Mouse (Mus musculus) midbrain, embryonic 11.5 days (tissue): ENCODE measurements at regions not wholly inside any gene's neighbourhood (a gene's known extent, or its start where the extent isn't known, plus 50 kb on each side); places are given as distances from the start of the nearest gene placed in this dataset.
A peak's percentile ranks its signal among the peaks of the same experiment; 100 is the strongest.

Experiments used
- ATAC-seq: fragments of 200-750 bp; cut with Nextera tagmentation; 2 replicates; pipeline ENCODE4 v1.8.0; 2017; ENCODE audit warnings: moderate TSS enrichment, moderate library complexity; ENCODE audit not compliant: low FRiP score
- DNase-seq: peaks from one replicate; pipeline ENCODE4 v3.0.0; 2015; ENCODE audit warnings: low spot score; ENCODE audit errors: missing footprints
- H3K27ac ChIP-seq: fragments of 300-500 bp; sonication (generic); 2 replicates; pipeline ENCODE4 v1.5.1; 2014; ENCODE audit warnings: low read depth, low read length
- H3K27me3 ChIP-seq: fragments of 300-500 bp; sonication (generic); 2 replicates; pipeline ENCODE4 v1.6.1; 2014; ENCODE audit warnings: mild to moderate bottlenecking, low read length, moderate library complexity, mixed read lengths; ENCODE audit not compliant: control insufficient read depth, insufficient read depth
- H3K36me3 ChIP-seq: fragments of 300-500 bp; sonication (generic); 2 replicates; pipeline ENCODE4 v1.6.1; 2014; ENCODE audit warnings: mild to moderate bottlenecking, low read length, moderate library complexity, mixed read lengths; ENCODE audit not compliant: control insufficient read depth, insufficient read depth
- H3K4me1 ChIP-seq: fragments of 300-500 bp; sonication (generic); 2 replicates; pipeline ENCODE4 v1.6.1; 2014; ENCODE audit warnings: low read length; ENCODE audit not compliant: control insufficient read depth, insufficient read depth
- H3K4me2 ChIP-seq: fragments of 300-500 bp; sonication (generic); 2 replicates; pipeline ENCODE4 v1.6.1; 2014; ENCODE audit warnings: mild to moderate bottlenecking, moderate library complexity
- H3K4me3 ChIP-seq: fragments of 300-500 bp; sonication (generic); 2 replicates; pipeline ENCODE4 v1.5.1; 2014; ENCODE audit warnings: low read depth, low read length
- H3K9ac ChIP-seq: fragments of 300-500 bp; sonication (generic); 2 replicates; pipeline ENCODE4 v1.6.1; 2014; ENCODE audit warnings: low read length
- H3K9me3 ChIP-seq: fragments of 300-500 bp; sonication (generic); 2 replicates; pipeline ENCODE4 v1.6.1; 2016; ENCODE audit warnings: low read length; ENCODE audit not compliant: control insufficient read depth
- WGBS: fragments of 180-500 bp; shearing (Covaris S2); extraction: QIAGEN DNeasy Blood & Tissue Kit; methylation state at CpG from one replicate; pipeline ENCODE4 v1.1.7; 2014; 5-methylcytosine and 5-hydroxymethylcytosine counted together

DNA sequence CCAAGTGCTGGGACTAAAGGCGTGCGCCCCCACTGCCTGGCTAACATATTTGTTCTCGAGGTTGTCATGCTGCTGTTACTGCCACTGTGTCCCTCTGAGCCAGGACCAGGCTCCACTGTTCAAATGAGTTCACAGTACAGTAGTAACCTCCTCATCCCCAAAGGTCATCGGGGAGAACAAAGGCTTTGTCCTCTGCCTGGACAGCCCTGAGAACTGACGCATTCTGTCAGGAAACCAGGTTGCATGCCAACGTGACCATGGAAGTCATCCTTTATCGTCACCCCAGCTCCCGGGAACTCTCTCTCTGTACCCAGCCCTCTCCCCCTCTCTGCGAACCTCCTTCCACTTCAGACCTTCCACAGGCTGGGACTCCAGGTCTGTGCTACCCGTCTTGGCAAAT, 77.6 kb upstream of the Tbx3 start:
- Histone ChIP-seq H3K9me3 (no peaks in the 10 kb centered on the region), H3K4me3 (no peak overlapping the region), H3K27ac (no peak overlapping the region), H3K27me3 (no peaks in the 10 kb centered on the region), H3K36me3 (no peaks in the 10 kb centered on the region), H3K4me1 (no peaks in the 10 kb centered on the region), H3K4me2 (no peak overlapping the region), H3K9ac (no peak overlapping the region)
- no peak for ATAC-seq
- 92% methylated on average over 10 of the region's 10 CpGs for WGBS
- no peak for DNase-seq

DNA sequence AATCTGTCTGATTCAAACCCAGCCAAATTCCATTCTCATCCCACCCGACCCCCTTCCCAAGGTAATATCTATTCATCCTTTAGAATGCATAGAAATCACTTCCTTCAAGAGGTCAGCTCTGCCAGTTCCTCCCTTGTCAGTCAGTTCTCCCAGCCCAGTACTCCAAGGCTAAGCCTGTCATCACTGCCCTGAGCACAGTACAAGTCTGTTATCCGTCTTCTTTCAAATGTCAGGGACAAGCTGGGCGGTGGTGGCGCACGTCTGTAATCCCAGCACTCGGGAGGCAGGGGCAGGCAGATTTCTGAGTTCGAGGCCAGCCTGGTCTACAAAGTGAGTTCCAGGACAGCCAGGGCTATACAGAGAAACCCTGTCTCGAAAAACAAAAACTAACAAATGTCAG, 75.9 kb upstream of the Tbx3 start:
- WGBS = 83% methylated on average over 8 of the region's 8 CpGs
- Histone ChIP-seq H3K9me3 (no peaks in the 10 kb centered on the region), H3K27ac (no peak overlapping the region), H3K36me3 (no peaks in the 10 kb centered on the region), H3K4me3 (no peak overlapping the region), H3K9ac (no peak overlapping the region), H3K4me1 (no peaks in the 10 kb centered on the region), H3K27me3 (no peaks in the 10 kb centered on the region), H3K4me2 (no peak overlapping the region)
- no peak for DNase-seq
- no peak for ATAC-seq

DNA sequence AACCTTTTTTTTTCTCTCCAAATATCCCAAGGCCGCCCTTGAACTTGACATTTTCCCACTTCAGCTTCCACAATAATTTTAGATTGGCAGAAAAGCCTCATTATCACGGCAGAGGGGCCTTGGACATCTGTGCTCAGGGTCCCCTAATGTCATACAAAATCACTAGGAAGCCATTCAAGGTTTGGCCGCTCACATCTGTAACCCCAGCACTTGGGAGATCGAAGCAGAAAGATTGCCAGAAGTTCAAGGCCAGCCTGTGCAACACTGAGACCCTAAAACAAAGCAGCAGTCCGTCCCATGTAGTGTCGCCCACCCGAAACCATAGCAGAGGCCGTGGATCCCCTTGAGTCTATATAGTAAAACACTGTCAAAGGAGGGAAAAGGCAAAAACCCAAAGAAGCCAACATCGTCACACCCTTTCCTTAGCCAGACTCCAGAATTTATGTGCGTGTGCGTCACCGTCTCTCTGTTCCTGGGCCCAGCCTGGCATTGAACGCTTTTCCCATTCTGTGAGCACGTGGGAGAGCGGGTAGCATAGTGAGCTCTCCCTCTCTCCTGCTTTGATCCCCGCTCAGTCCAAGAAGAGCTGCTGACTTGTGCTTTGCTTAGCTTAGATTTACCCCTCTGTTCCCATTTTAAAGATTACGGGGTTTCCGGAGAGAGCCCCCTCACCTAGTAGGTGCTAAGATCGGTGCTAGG, 74.0 kb upstream of the Tbx3 start:
- no peak overlapping the region for H3K4me2 ChIP-seq
- H3K9ac ChIP-seq = no peak overlapping the region
- H3K9me3 ChIP-seq = no peaks in the 10 kb centered on the region
- no peak overlapping the region for H3K4me3 ChIP-seq
- DNase-seq (peak; percentile 31), ATAC-seq (no peak)
- 89% methylated on average over 19 of the region's 19 CpGs for WGBS
- no peak overlapping the region for H3K27ac ChIP-seq
- H3K27me3 ChIP-seq = no peaks in the 10 kb centered on the region
- no peaks in the 10 kb centered on the region for H3K4me1 ChIP-seq
- no peaks in the 10 kb centered on the region for H3K36me3 ChIP-seq

DNA sequence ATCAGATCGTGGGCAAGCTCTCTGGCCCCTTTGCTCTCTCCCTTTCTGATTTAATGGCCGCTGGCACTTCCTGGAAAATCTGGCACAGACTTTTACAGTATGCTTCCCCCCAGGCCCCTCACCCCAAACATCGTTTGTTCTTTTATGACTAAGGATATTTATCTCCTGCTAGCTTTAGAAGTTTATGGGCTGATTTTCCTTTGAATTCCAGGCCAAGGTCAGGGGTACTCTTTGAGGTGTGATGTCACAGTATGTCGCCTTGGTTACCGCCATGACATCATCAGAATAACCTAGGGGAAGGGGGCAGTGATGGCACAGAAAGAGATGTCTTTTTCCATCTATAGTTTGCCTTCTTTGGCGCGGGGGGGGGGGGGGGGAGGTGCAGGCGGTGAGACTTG, 73.5 kb upstream of the Tbx3 start:
- no peak overlapping the region for H3K27ac ChIP-seq
- H3K27me3 ChIP-seq = no peaks in the 10 kb centered on the region
- DNase-seq = no peak
- H3K9me3 ChIP-seq = no peaks in the 10 kb centered on the region
- no peak overlapping the region for H3K9ac ChIP-seq
- H3K4me3 ChIP-seq = no peak overlapping the region
- ATAC-seq = no peak
- H3K4me2 ChIP-seq = no peak overlapping the region
- 91% methylated on average over 8 of the region's 8 CpGs for WGBS
- H3K36me3 ChIP-seq = no peaks in the 10 kb centered on the region
- H3K4me1 ChIP-seq = no peaks in the 10 kb centered on the region

DNA sequence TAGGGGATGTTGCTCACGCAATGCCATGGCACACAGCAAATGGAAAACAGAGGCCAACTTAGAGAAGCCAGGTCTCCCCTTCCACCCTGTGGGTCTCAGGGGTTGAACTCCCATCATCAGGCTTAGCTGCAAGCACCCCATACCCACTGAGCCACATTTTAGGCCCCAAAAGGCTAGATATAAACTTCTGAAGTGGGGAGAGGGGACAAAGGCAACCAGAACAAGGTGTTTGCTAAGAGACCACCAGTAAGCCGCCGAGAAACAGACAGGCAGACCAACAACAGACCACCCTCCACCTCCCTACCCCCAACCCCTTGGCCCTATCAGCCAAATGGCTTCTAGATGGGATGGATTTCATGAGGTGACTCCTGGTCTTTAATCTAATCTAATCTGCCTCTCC, 72.9 kb upstream of the Tbx3 start:
- DNase-seq (peak; percentile 53), ATAC-seq (no peak)
- H3K4me2 ChIP-seq = no peak overlapping the region
- 88% methylated on average over 3 of the region's 3 CpGs for WGBS
- no peak overlapping the region for H3K27ac ChIP-seq
- no peak overlapping the region for H3K4me3 ChIP-seq
- no peak overlapping the region for H3K9ac ChIP-seq
- no peaks in the 10 kb centered on the region for H3K9me3 ChIP-seq
- H3K27me3 ChIP-seq = no peaks in the 10 kb centered on the region
- no peaks in the 10 kb centered on the region for H3K4me1 ChIP-seq
- H3K36me3 ChIP-seq = no peaks in the 10 kb centered on the region

DNA sequence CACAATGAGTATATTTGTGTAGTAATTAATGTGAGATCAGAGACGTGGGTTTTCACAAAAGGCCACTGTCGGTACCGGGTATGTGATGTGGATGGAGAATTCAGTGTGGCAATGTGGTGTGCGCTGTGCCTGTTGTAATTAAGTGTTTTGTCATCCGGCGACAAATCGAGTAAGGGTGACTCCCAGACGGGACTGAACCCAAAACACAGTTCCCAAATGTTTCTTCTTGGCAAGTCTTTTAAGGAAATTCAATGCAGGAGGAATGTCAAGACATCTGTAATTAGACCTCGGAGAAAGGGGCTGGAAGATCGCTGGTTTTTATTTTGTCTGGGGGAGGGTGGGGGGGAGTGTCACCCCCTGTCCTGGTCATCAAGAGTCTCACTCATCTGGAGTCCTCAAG, 72.3 kb upstream of the Tbx3 start:
- H3K4me2 ChIP-seq = no peak overlapping the region
- no peak overlapping the region for H3K4me3 ChIP-seq
- no peaks in the 10 kb centered on the region for H3K9me3 ChIP-seq
- DNase-seq (peak; percentile 53), ATAC-seq (no peak)
- H3K27ac ChIP-seq = no peak overlapping the region
- no peaks in the 10 kb centered on the region for H3K36me3 ChIP-seq
- H3K27me3 ChIP-seq = no peaks in the 10 kb centered on the region
- WGBS = 86% methylated on average over 10 of the region's 10 CpGs
- H3K4me1 ChIP-seq = no peaks in the 10 kb centered on the region
- no peak overlapping the region for H3K9ac ChIP-seq

DNA sequence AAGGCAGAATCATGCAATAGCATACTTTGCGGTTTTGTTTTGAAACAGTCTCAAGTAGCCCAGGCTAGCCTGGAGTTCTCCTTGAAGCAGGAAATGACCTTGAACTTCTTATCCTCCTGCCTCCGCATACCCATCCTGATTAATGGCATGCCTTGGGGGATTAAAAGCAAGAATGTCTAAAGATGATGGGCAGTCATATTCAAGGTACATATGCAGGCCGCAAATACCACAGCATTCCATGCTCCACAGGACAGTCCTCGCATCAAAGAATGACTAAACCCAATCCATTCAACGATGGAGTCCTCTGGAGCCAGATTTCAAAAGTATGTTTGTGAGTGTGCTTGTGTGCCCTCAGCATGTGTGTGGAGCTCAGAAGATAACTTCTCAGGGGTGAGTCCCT, 69.1 kb upstream of the Tbx3 start:
- Histone ChIP-seq H3K9ac (no peak overlapping the region), H3K4me3 (no peak overlapping the region), H3K4me1 (no peaks in the 10 kb centered on the region), H3K27ac (no peak overlapping the region), H3K36me3 (no peaks in the 10 kb centered on the region), H3K9me3 (no peaks in the 10 kb centered on the region), H3K4me2 (no peak overlapping the region), H3K27me3 (no peaks in the 10 kb centered on the region; the same call in 1 of the 2 replicates)
- DNase-seq (peak; percentile 79), ATAC-seq (no peak)
- 89% methylated on average over 5 of the region's 5 CpGs for WGBS

DNA sequence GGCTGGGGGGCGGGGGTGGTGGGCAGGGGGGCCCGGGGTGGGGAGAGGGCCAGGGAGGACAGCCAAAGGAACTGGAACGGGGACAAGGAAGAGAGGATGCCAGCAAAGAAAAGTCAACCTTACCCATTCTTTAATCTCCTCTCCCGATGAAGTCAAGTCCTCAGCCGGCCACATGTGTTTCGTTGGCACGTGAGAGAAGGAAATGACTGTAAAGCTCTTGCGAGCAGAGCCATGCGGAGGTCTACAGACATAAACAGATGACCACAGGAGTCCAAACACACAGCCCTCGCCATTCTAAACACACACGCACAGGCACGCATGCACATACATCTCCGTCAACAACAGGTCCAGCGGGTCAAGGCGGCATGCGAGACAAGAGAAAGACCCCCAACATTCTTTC, 68.5 kb upstream of the Tbx3 start:
- Histone ChIP-seq H3K27ac (no peak overlapping the region), H3K4me1 (no peaks in the 10 kb centered on the region), H3K9me3 (no peaks in the 10 kb centered on the region), H3K36me3 (no peaks in the 10 kb centered on the region), H3K4me3 (no peak overlapping the region), H3K9ac (no peak overlapping the region), H3K27me3 (no peaks in the 10 kb centered on the region; the same call in 1 of the 2 replicates), H3K4me2 (no peak overlapping the region)
- 93% methylated on average over 16 of the region's 16 CpGs for WGBS
- ATAC-seq = no peak
- peak; percentile 8 for DNase-seq

DNA sequence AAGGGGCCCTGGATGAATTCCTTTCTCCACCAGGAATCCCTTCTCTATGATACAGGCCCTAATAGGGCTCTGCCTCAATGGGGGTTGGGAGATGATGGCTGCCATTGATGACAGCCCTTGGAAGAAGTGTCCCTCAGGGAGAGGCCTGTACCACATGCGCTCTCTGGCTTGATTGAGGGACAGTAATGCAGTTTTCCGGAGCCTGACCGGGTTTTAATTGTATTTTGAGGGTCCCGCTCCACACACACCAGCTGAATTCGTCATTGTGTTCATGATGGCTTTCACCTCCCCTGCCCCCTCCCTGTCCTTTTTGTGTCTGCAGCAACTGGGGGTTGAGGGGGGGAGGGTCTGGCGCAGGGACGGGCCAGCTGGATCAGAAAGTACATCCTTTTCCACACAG, 65.0 kb upstream of the Tbx3 start:
- no peak overlapping the region for H3K27ac ChIP-seq

More for the DNA sequence above, 65.0 kb upstream of the Tbx3 start:
- no peaks in the 10 kb centered on the region; the same call in 1 of the 2 replicates for H3K27me3 ChIP-seq
- no peaks in the 10 kb centered on the region for H3K36me3 ChIP-seq
- 80% methylated on average over 7 of the region's 7 CpGs for WGBS
- no peak for ATAC-seq
- no peak overlapping the region for H3K9ac ChIP-seq
- H3K9me3 ChIP-seq = no peaks in the 10 kb centered on the region
- no peaks in the 10 kb centered on the region for H3K4me1 ChIP-seq
- no peak overlapping the region for H3K4me2 ChIP-seq
- DNase-seq = no peak
- no peak overlapping the region for H3K4me3 ChIP-seq
